Mouse (Mus musculus): ENCODE results near the gene Mrtfb. TPM values are rescaled to one million over a fixed set of nuclear protein-coding genes. Genes with fewer than 3 reads are reported as not detected.

The Mrtfb gene
- total RNA-seq, 2 experiments from 2014 or later: 23.7 to 24.0 TPM

DNA sequence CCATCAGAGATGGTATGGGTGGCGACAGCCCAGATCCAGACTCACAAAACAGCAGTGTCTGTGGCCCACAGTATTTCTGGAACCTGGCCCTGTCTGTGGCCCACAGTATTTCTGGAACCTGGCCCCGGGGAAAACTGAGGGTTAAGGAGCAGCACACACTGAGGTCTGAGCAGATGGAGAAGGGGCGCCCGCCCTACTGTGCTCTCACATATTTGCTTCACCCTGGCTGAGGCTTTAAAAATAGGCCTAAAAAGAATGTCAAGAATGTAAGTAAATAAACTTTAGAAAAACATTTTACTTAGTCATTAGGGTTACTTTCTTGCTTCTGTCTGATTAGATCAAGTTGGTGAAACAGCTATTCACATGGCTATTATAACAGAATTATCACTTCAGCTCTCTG is 131.0 kb downstream of the Mrtfb start:
- DNase-seq (ENCODE audit: low spot score): no peak

DNA sequence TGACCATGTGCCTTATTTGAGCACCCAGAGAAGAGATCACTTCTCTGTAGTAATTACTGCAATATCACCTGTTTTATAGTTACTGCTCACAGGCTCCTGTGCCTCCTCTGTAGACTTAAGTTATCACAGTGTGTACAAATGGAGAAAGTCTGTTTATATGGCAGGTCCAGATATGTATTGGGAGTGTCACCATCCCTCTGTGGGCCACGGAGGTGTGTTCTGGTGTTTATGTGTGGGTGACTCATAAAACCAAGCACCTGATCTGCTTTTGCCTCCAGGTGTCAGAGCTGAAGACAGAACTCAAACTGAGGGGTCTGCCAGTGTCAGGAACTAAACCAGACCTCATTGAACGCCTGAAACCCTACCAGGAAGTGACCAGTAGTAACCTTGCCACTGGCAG is 144.1 kb downstream of the Mrtfb start:
- no peak for DNase-seq (ENCODE audit: low spot score)

DNA sequence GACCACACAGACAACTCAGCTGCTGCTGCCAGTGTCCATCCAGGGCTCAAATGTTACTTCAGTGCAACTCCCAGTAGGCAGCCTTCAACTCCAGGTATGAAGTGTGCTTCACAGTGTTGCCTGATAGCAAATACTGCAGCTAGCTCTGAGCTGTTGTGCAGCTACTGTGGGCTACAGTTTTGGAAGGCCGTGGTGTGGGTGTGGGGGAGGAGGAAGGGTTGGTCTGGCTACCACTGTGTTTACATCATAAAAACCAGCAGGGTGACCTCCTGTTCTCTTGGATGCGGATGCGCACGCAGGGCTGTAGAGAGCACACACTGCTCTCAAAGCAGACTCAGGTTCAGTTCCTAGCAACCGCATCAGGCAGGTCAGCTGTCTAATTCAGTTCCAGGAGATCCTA is 145.3 kb downstream of the Mrtfb start:
- no peak for DNase-seq (ENCODE audit: low spot score)

DNA sequence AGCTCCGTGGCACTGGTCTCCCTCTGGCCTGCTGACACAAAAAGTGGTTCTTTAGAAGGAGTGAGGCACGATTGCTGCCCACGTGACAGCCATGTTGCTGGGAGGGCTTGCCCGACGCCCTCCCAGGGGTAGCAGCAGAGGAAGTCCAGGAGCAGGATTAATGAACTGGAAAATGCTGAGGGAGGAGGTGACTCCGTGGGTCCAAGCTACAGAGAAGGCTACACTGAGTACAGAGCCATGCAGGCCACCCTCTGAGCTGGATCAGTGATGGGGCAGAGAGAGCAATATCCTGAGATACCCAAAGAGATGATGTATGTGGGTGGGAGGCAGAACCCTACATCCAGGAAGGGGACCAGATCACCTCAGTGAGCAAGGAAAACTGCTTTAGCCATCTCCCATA is 148.4 kb downstream of the Mrtfb start:
- DNase-seq (ENCODE audit: low spot score): no peak

DNA sequence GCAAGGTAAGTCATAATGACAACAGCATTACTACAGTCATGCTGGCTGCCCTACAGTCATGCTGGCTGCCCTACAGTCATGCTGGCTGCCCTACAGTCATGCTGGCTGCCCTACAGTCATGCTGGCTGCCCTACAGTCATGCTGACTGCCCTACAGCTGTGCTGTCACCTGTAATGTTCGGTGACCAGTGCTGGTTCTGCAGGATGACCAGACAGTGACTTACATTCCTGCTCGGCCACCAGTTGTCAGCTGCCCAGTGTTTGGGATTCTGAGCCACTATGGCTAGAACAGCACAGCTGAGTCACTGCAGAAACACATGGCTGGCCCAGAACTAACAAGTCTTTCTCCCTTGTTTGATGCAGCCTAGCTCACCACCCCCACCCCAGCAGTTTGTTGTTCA is 149.1 kb downstream of the Mrtfb start:
- DNase-seq (ENCODE audit: low spot score): no peak

DNA sequence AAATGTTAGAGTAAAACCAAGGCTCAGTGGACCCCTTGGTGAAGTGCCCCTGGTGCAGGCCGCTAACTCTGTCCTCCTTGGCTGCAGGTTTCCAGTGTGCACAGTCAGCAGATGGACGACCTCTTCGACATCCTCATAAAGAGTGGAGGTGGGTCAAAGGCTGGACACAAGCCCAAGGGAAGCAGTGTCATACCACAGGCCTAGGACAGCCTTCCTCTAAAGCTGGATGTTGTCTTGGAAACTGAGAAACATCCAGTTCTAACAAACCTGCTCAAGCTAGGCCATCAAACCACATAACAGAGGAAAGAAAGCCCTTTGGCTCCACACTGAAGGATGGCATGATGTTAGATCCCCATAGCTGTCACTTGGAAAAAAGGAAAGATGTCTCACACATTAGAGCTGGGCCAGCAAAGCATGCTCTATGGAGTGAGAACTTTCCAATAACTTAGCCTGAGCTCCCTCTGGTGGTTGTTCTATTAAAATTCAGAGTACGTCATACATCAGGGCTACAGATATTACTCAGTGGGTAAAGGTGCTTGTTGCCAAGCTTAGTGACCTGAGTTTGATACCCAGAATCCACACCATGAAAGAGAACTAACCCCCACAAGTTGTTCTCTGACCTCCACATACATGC is 153.4 kb downstream of the Mrtfb start:
- peak; percentile 77 for DNase-seq (ENCODE audit: low spot score)

DNA sequence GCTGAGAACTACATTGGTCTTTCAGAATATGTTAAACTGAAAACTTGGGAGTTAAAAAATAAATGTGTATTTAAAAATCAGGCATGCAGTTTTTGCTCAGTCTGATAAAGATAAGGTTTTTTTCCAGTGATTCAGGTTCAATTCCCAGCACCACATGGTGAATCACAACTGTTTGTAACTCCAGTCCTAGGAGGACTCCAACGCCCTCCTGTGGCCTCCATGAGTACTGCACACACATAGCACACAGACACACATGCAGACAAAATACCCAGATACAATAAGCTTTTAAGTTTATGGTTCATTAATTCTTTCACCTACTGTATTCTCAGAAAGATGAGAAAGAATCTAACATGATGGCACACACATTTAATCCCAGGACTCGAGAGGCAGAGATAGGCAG is 154.5 kb downstream of the Mrtfb start:
- DNase-seq (ENCODE audit: low spot score): no peak

DNA sequence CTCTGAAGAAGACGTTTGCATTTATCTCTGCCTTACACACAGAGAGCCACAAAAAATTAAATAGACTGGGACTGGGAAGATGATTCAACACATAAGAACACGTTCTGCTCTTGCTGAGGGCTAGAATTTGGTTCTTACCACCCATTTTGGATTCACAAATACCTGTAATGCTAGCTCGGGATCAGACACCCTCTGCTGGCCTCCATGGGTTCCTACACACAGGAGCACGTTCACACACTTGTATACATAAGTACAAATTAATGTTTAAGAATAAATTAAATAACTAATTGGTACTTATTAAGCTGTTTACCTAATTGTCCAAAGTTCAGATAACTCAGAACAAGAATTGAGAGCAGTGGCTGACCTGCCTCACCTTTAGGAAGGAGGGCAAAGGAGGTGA is 155.2 kb downstream of the Mrtfb start:
- no peak for DNase-seq (ENCODE audit: low spot score)

DNA sequence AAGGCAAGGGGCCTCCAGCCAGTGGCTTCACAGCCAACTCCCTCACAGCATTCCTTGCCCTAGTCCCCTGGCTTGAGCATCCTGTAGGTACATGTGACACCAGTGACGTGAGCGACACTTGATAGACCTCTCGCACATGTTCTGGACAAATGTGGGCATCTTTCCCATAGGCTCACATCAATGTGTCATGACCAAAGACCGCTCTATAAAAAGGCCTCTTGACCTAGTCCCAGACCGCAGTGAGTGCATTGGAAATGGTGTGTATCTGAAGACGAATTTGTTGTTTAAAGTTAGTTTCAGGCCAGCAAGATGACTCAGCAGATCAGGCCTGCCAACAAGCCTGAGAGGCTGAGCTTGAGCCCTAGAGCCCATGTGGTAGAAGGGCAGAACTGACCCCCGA is 158.3 kb downstream of the Mrtfb start:
- peak; percentile 68 for DNase-seq (ENCODE audit: low spot score)

DNA sequence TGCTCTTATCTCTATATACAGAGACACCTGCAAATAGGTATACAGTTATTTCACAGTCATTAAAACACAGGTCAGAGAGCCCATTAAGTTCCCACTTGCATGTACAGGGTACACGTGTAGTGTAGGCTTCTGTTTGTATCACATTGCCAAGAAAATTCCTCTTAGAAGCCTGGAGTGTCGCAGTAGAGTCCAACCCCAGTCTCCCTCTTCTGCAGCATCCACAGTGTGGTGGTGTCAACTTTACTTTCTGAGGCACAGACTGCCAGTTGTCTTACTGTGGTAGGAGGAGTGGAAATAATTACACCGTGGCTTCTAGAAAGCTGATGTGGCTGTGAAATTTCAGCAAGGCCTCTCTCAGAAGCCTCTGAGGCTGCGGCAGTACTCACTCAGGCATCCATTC is 158.7 kb downstream of the Mrtfb start:
- DNase-seq (ENCODE audit: low spot score): no peak

DNA sequence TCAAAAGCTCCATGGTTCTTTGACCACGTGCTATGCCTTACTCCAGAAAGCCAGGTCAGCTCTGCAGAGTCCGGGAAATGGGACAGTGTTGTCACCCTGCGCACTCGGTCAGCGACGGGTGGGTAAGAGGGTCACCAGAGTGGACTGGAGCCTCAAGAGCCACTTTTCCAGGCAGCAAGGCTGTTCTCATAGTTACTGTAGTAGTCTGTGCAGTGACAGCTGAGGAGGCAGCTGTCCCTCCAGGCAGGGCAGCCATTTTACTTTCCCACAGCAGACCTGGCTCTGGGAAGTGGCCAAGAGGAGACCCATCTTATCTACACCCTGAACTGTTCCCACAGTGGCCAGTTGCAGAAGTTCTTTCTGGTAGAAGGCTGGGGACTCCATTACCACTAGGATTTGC is 159.2 kb downstream of the Mrtfb start:
- DNase-seq (ENCODE audit: low spot score): no peak

DNA sequence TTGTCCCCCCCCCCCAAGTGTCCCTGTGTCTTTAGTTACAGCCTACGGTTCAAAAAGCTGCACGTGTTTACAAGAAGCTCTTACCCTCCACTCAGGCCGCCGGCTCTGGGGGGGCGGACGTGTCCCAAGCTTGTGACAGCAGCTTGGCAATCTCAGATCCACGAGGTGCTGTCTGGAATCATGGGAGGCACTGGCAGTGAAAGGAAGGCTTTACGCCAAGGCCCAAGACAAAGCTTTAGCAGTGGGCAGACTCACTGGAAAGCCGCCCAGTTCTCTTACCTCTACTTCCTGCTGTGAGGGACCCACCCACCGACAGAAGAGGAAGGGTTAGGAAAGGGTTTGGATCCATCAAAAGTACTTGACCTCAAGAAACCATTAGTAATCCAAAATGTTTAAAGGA is 160.2 kb downstream of the Mrtfb start:
- DNase-seq (ENCODE audit: low spot score): no peak

DNA sequence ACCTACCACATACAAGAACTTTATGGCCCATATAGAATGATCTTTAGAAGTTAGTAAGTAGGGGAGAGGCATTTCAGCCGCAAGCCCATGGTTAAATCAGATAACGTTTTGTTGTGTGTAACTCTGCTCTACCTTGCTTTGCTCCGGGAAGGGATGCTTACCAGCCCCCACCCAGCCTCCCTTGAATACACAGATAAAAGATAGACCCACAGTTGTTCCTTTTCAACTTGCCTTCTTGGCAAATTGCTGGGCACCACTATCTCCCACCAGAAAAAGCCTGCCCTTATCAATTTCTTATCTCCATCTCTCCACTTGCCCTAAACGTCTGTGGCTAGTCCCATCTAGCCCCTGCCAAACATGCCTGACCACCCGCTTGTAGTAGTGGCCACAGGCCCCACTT is 161.6 kb downstream of the Mrtfb start:
- DNase-seq (ENCODE audit: low spot score): no peak

DNA sequence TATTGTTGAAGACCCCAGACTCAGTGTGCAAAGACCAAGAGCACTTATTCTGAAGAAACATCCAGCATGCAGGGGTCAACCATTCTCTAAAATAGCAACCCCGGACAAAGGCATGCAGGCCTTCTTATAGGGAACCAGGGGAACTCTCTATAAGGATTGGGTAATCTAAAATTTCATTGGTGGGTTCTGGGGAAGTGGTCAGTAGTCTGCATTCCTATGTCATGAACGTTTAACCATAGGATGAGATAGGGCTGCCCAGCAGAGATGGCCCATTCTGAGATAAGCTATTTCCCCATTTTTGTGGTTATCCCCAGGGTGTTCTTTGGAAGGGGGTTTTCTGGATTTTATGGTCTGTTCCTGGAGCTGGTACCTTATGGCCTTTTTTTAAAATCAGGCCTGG is 163.5 kb downstream of the Mrtfb start:
- DNase-seq (ENCODE audit: low spot score): no peak

DNA sequence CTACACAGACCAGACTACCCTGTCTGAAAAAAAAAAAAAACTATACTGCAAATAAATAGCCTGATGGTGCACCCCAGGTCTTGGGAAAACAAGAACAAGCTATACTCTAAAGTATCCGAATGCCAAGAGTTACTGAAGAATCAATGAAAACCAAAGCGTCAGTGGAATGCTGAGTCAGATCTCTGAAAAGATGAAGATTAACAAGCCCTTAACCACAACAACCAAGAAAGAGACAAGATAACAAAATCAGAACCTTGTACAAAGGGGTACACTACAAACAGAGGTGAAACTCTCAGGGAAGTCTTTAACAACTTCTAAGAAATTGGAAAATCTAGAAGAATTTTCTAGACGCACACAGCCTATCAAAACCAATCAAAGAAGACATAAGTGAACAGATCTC is 166.2 kb downstream of the Mrtfb start:
- DNase-seq (ENCODE audit: low spot score): no peak

DNA sequence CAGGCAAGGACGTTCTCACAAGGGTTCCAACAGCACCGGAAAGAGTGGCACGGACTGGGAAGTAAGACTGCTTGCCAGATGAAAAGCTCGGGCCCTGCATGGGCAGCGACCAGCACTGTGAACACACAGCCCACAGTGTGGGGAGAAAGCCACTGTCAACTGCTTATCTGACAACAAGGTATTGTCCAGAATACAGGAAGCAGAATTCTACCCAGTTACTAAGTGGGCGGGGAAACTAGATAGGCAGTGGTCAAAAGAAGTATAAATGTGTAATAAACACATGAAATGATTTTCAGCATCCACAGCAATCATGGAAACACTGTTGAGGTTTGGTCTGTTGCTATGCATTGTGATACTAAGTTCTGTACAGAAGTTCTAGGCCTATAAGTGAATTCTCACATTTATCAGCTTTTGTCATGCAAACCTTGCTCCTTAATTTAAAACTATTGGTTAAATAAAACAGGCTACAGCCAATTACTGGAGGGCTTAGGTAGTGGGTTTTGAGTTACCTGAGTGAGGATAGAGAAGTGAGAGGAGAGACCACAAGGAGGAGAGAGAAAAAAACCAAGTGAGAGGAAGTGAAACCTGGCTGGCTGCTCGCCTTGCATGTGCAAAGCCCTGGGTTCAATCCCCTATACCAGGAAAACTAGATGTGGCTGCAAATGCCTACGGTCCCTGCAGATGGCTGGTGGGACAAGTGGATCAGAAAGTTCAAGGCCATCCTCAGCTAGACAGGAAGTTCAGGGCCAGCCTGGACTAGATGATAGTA is 167.5 kb downstream of the Mrtfb start:
- DNase-seq (ENCODE audit: low spot score): no peak

DNA sequence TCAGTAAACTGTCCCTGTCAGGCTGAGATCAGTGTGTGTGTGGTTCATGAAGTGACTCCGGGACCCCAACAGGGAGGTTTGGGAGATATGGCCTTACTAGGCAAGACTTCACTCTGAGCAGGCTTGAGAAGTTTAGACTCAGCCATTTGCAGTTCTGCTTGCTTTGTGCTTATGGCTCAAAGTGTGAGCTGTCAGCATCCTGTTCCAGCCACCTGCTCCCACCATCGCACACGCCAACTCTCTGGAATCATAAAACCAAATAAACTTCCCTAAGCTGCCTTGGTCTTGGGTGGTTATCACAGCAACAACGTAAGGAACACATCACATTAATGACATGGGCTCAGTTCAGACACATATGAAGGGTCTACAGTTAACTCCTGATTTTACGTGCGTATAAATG is 169.5 kb downstream of the Mrtfb start:
- DNase-seq (ENCODE audit: low spot score): no peak

DNA sequence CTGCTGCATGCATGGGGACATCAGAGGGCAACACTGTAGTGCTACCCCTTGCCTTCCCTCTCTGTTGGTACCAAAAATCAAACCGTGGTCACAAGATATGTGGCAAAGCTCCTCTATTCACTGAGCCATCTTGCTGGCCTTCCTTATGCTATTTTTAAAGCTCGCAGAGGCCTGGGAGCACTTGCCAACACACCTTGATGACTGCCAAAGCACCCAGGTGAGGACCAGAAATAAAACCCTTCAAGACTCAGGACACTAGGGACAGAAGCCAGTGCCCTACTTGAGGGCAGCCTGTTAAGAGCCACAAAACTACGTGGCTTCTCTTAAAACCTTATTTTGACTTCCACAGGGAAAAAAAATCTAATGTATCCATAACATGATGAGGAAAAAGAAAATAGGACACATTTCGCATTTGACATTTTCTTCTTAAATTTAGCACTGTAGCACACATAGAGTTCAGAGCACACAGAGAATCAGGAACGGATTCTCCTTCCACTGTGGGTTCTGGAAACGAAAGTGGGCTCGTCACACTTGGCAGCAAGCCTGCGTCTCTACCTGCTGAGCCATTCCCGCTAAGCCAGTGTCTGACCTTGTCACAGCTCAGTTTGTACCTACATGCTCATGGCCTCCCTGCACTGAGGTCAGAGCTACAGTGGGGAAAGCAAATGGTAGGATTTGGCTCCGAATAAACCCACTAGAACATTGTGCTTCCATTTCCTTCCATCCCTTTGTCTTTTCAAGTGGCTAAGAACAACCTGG is 170.7 kb downstream of the Mrtfb start:
- DNase-seq (ENCODE audit: low spot score): no peak

DNA sequence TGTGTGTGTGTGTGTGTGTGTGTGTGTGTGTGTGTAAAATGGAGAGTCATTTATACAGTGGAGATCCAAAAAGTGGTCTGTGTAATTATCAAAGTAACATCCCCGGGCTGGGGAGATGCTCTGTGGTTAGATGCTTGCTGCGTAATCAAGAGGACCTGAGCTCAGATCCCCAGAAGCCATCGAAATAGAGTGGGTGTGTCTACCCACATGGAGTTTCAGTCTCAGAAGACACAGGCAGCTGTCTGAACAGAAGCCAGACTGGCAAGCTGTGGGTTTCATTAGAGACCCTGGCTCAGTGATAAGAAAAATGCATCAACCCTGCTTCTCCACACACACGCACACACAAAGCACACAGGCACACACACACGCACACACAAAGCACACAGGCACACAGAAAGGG is 171.8 kb downstream of the Mrtfb start:
- DNase-seq (ENCODE audit: low spot score): no peak

DNA sequence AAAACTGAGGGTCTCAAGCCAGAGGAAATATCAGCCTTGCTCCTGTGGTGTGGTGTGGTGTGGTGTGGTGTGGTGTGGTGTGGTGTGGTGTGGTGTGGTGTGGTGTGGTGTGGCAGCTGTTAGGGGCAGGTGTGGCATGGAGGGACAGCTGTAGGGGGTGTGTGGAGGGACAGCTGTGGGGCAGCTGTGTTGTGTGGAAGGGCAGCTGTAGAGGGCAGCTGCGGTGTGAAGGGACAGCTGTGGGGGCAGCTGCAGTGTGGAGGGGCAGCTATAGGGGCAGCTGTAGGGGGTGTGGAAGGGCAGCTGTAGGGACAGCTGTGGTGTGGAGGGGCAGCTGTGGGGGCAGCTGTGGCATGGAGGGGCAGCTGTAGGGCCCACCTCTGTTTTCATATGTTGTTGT is 172.5 kb downstream of the Mrtfb start:
- DNase-seq (ENCODE audit: low spot score): no peak

DNA sequence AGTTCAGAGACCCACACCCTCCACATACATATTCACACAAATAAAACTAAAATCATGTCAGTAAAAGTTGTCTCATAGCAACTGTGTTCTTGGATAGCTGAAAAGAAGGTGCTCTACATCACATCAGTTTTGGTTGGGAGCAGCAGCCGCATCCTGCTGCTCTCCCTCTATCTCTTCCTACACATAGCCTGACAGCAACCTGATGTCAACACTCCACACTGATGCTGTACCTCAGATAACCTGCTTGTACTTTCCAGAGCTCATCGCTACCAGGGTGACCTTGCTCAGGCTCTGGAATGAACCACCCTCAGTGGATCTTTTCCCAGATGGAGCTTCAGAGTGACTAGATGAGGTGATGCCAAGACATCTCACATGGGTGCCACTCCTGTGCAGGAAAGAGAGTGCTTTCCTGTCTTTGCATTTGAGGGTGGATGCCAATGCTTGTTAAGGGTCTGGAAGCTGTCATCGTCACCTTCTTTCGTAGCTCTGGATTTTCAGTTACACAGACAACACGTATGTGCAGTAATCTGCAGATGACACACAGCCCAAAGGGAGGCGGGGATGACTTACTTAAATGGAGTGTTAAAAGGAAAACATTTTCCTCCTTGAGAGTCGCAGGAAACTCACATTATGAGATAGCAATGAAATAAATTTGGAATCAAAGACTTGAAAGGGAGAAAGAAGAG is 173.8 kb downstream of the Mrtfb start:
- DNase-seq (ENCODE audit: low spot score): no peak

DNA sequence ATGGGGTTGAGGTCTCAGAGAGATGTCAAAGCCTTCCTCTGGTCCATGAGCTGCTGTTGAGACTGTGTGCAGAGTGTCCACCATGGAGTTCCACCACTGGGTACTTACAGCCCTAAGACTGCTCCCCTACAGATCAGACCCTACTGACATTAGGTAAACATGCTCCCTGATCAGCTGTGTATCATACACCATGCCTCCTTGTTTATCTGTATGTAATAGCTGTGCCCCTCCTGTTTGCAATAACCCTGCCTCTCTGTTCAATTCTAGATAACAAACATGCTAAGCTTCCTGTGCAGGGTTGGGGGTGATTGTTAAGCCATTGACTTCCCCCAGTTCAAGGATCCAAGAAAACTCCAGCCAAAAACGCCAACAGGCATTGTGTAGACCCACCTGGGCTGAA is 174.7 kb downstream of the Mrtfb start:
- DNase-seq (ENCODE audit: low spot score): no peak
